Comparison of ENCODE assay signal across 20 mouse cellular contexts in the genomic region with DNA sequence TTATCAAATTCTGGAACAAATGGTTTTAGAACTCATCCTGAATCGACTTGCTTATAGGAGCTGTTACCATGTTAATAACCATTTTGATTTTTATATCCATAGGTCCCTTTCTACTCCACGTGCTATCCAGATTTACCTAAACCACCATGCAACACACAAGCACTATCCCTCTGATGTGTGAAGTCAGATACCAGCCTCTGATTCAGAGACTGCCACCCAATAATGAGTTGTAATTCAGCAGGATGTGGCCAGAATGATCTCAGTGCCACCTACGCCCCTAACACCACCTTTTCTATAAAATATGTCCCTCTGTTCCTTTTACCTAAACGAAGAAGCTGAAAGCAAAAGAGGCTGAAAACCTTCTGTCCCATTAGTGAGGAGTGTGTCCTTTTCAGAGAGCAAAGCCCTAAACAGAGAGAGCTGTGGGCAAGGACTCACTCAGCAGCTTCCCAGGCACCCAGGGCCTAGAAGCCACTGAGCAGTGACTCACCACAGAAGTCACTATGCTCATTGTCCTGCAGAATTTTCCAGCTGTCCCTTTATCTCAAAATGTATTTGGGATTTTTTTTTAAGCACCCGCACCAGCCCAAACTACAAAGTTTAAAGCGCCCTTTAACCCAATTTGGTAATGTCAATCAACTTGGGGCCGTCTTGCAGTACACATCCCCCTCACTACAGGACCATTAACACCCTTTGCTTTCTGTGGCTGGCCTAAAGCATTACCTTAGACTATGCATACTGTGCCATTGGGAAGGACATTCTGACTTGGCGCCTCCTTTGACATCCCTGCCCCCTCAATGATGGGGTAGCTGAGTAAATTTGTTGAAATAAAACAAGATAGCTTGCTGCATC.
DNase-seq lines count a peak whose midpoint lies in the region; ATAC-seq and TF ChIP-seq lines count a peak whose summit lies in the region.
"Had no signal": no experiment of that assay in that cellular context is flagged by ENCODE, and none has a peak within 500 bp of the region (broad histone marks: within the 10 kb centered on the region; RNA-seq: fewer than 3 reads in every experiment).

No protein-coding gene starts in this region.

- no peaks in the 10 kb centered on the region for H3K36me3 ChIP-seq in myocyte (ENCODE audit: control insufficient read depth, insufficient read depth)
- peaks cover 7% of the 10 kb centered on the region; the same call in 1 of the 2 replicates for H3K36me3 ChIP-seq in midbrain, embryonic 11.5 days (ENCODE audit: control insufficient read depth, insufficient read depth, low read length)

- DNase-seq in adrenal gland, adult 2 months, result peak; percentile 52
- no peak for DNase-seq in adrenal gland, postnatal 4 days (ENCODE audit: low spot score in 2 of 2)
- peak; percentile 53 for DNase-seq in 3T3-L1 (ENCODE audit: low read depth, low spot score)
- DNase-seq in midbrain, embryonic 11.5 days (ENCODE audit: low spot score, missing footprints), result no peak
- DNase-seq in layer of hippocampus, adult 11-12 months (ENCODE audit: low spot score), result no peak
- DNase-seq: cerebellum, adult 2 months; gastrocnemius, postnatal 25 days; kidney, adult 2 months; kidney, postnatal 10 days; left cerebral cortex, postnatal 4 days; liver; lung, postnatal 10 days; right cerebral cortex, adult 18-20 months; thymus, postnatal 25 days had no signal

- WGBS in midbrain, embryonic 11.5 days, result 85% methylated on average over 8 of the region's 8 CpGs

- no peak overlapping the region for H3ac ChIP-seq in myocyte (ENCODE audit: control insufficient read depth, insufficient read length)

- ATAC-seq in activated CD4-positive, CD25-positive, alpha-beta regulatory T cell, adult 4 months, result peak; percentile 79
- no peak for ATAC-seq in midbrain, embryonic 11.5 days (ENCODE audit: low FRiP score)
- ATAC-seq: forebrain, embryonic 16.5 days had no signal

- H3K27me3 ChIP-seq in myocyte (ENCODE audit: control insufficient read depth, insufficient read depth, insufficient read length), result no peaks in the 10 kb centered on the region
- H3K27me3 ChIP-seq in midbrain, embryonic 11.5 days (ENCODE audit: control insufficient read depth, insufficient read depth, low read length), result no peaks in the 10 kb centered on the region
- H3K27me3 ChIP-seq: embryonic facial prominence, embryonic 13.5 days; neural tube, embryonic 13.5 days had no signal

- H3K79me2 ChIP-seq in myocyte (ENCODE audit: control insufficient read depth, insufficient read depth), result no peaks in the 10 kb centered on the region

- H3K4me3 ChIP-seq in myocyte, result no peak overlapping the region
- no peak overlapping the region for H3K4me3 ChIP-seq in midbrain, embryonic 11.5 days (ENCODE audit: low read depth, low read length)
- H3K4me3 ChIP-seq: embryonic facial prominence, embryonic 13.5 days; left cerebral cortex, adult 2 months; neural tube, embryonic 13.5 days had no signal

- H3K9ac ChIP-seq in midbrain, embryonic 11.5 days (ENCODE audit: low read length), result no peak overlapping the region
- H3K9ac ChIP-seq: embryonic facial prominence, embryonic 13.5 days; neural tube, embryonic 13.5 days had no signal

- peak overlapping the region; percentile 61 for H3K4me2 ChIP-seq in myocyte (ENCODE audit: low read depth)
- no peak overlapping the region for H3K4me2 ChIP-seq in midbrain, embryonic 11.5 days
- H3K4me2 ChIP-seq: embryonic facial prominence, embryonic 13.5 days; neural tube, embryonic 13.5 days had no signal

- H3K27ac ChIP-seq in midbrain, embryonic 11.5 days (ENCODE audit: low read depth, low read length), result no peak overlapping the region
- H3K27ac ChIP-seq: embryonic facial prominence, embryonic 13.5 days; left cerebral cortex, adult 2 months; neural tube, embryonic 13.5 days had no signal

- TF ChIP-seq POLR2A in myocyte (IDR thresholded peaks at IDR 0.05; ENCODE audit: insufficient read length, low read depth), result no peak

- no peaks in the 10 kb centered on the region for H3K9me3 ChIP-seq in midbrain, embryonic 11.5 days (ENCODE audit: control insufficient read depth, low read length)
- H3K9me3 ChIP-seq: embryonic facial prominence, embryonic 13.5 days; neural tube, embryonic 13.5 days had no signal

- no peaks in the 10 kb centered on the region; the same call in 1 of the 2 replicates for H3K4me1 ChIP-seq in midbrain, embryonic 11.5 days (ENCODE audit: control insufficient read depth, insufficient read depth, low read length)
- H3K4me1 ChIP-seq: embryonic facial prominence, embryonic 13.5 days; neural tube, embryonic 13.5 days had no signal

TF ChIP-seq in myocyte, 11 proteins besides CTCF, POLR2A, EP300 and RAD21:
- no peak for TF ChIP-seq POLR2AphosphoS2 (IDR thresholded peaks at IDR 0.05; ENCODE audit: insufficient read length, low read depth)
- TF ChIP-seq MAX (IDR thresholded peaks at IDR 0.05; ENCODE audit: low read depth), result no peak
- peak; percentile 23 for TF ChIP-seq TCF12 (IDR thresholded peaks at IDR 0.05; ENCODE audit: insufficient read depth, poor library complexity, severe bottlenecking)
- TF ChIP-seq TCF3 (IDR thresholded peaks at IDR 0.05; ENCODE audit: insufficient read length, low read depth), result no peak
- no peak for TF ChIP-seq USF1 (IDR thresholded peaks at IDR 0.05; ENCODE audit: low read depth)
- peak in 1 of 3 experiments; percentile 15 for TF ChIP-seq MYOG (IDR thresholded peaks at IDR 0.05; ENCODE audit: control insufficient read depth in 1 of 3, insufficient read depth in 1 of 3, insufficient read length in 2 of 3, low read depth in 2 of 3)
- TF ChIP-seq E2F4 (IDR thresholded peaks at IDR 0.05; ENCODE audit: insufficient read depth), result no peak
- no peak for TF ChIP-seq CEBPB (IDR thresholded peaks at IDR 0.05; ENCODE audit: insufficient read depth, poor library complexity, severe bottlenecking)
- peak; percentile 74 for TF ChIP-seq SRF (IDR thresholded peaks at IDR 0.05; ENCODE audit: control insufficient read depth, insufficient read length, low read depth)
- TF ChIP-seq REST (IDR thresholded peaks at IDR 0.05; ENCODE audit: insufficient read depth, insufficient read length), result no peak
- TF ChIP-seq MYOD1 (IDR thresholded peaks at IDR 0.05; ENCODE audit: control insufficient read depth in 1 of 3, insufficient read length in 2 of 3, low read depth in 2 of 3), result peak in 2 of 3 experiments; percentile 15 to 32

Comparison
In these comparisons a context has a peak if more than half of its experiments do, and no peak if none do; other contexts are left out.
1. DNase-seq: peak in adrenal gland, adult 2 months (single experiment) and 3T3-L1 (single experiment); none in adrenal gland, postnatal 4 days (0 of 2), midbrain, embryonic 11.5 days (single experiment) and layer of hippocampus, adult 11-12 months (single experiment).